Comparison of ENCODE assay signal across 11 mouse cellular contexts in genomic region chr6:134670881-134671411, GRCm38 (mm10). TPM values are rescaled to one million over a fixed set of nuclear protein-coding genes. Genes with fewer than 3 reads are reported as not detected.
DNase-seq lines count a peak whose midpoint lies in the region; ATAC-seq lines count a peak whose summit lies in the region.
"Had no signal": no experiment of that assay in that cellular context is flagged by ENCODE, and none has a peak within 500 bp of the region (broad histone marks: within the 10 kb centered on the region; RNA-seq: fewer than 3 reads in every experiment).

No protein-coding gene starts in this region.

- H3K27ac ChIP-seq in heart, embryonic 12.5 days (ENCODE audit: poor library complexity, severe bottlenecking) = peak overlapping the region; percentile 91

- WGBS in heart, embryonic 12.5 days = 27% methylated on average over 4 of the region's 4 CpGs

- H3K9me3 ChIP-seq in heart, embryonic 12.5 days (replicated peaks) = no peaks in the 10 kb centered on the region

- peaks cover 42% of the 10 kb centered on the region for H3K4me1 ChIP-seq in heart, embryonic 12.5 days (replicated peaks)

- DNase-seq in frontal cortex, postnatal 36 days (ENCODE audit: low spot score in 2 of 2) = no peak
- DNase-seq in MN1 (ENCODE audit: low spot score) = peak; percentile 10
- DNase-seq in lung, postnatal 25 days (ENCODE audit: low spot score) = peak; percentile 31
- no peak for DNase-seq in T-cell, adult 2 months (ENCODE audit: low spot score)
- no peak for DNase-seq in retina, embryonic 14.5 days (ENCODE audit: low spot score)
- DNase-seq: right cerebral cortex, postnatal 25 days had no signal

- no peak overlapping the region for H3K4me3 ChIP-seq in heart, embryonic 12.5 days
- H3K4me3 ChIP-seq: erythroblast, embryonic 14.5 days had no signal

- H3K9ac ChIP-seq in heart, embryonic 12.5 days = peak overlapping the region; percentile 11; the same call in 1 of the 2 replicates

- H3K36me3 ChIP-seq in heart, embryonic 12.5 days = no peaks in the 10 kb centered on the region

- peak overlapping the region; percentile 44 for H3K4me2 ChIP-seq in heart, embryonic 12.5 days

- H3K27me3 ChIP-seq in heart, embryonic 12.5 days (replicated peaks) = no peaks in the 10 kb centered on the region

- peak; percentile 74 for ATAC-seq in frontal cortex, adult (ENCODE audit: low TSS enrichment)
- ATAC-seq in heart, embryonic 12.5 days (ENCODE audit: insufficient number of reproducible peaks, low FRiP score) = peak; percentile 88
- no peak for ATAC-seq in cerebellum, adult (ENCODE audit: insufficient number of reproducible peaks, low FRiP score, low TSS enrichment)
- ATAC-seq: CD4-positive, CD25-positive, alpha-beta regulatory T cell, adult 4 months had no signal

RNA-seq across cellular contexts. Expression of gene Borcs5, which starts 31.6 kb away (rescaled TPM):
- polyA plus RNA-seq in heart, embryonic 12.5 days (2016; fragmentation: Nextera tagmentation; extraction: Ambion mirVana) = 14.7 and 14.8 TPM in 2 replicates

RNA-seq across cellular contexts. Expression of gene Mansc1, which starts 38.7 kb away (rescaled TPM):
- 6.9 and 7.1 TPM in 2 replicates for polyA plus RNA-seq in heart, embryonic 12.5 days (2016; fragmentation: Nextera tagmentation; extraction: Ambion mirVana)
- polyA plus RNA-seq: erythroblast, embryonic 14.5 days had no signal

Comparison
In these comparisons a context has a peak if more than half of its experiments do, and no peak if none do; other contexts are left out.
1. DNase-seq: peak in MN1 (single experiment) and lung, postnatal 25 days (single experiment); none in frontal cortex, postnatal 36 days (0 of 2), T-cell, adult 2 months (single experiment) and retina, embryonic 14.5 days (single experiment).